Mouse (Mus musculus) lung, postnatal 0 days (tissue): ENCODE results near the gene Hivep3. TPM values are rescaled to one million over a fixed set of nuclear protein-coding genes. Genes with fewer than 3 reads are reported as not detected.
A peak's percentile ranks its signal among the peaks of the same experiment; 100 is the strongest.

ENCODE experiments used
- ATAC-seq: fragments of 200-750 bp; cut with Nextera tagmentation; 2 replicates; pipeline ENCODE4 v1.8.0; 2017; ENCODE audit warnings: moderate library complexity
- DNase-seq: peaks from one replicate; pipeline ENCODE4 v3.0.0-alpha.2; 2016; ENCODE audit warnings: low spot score
- H3K27ac ChIP-seq: fragments of 300-500 bp; sonication (generic); 2 replicates; pipeline ENCODE4 v1.5.1; 2014; ENCODE audit warnings: antibody characterized with exemption, mild to moderate bottlenecking, low read length, mixed read lengths
- H3K27me3 ChIP-seq: fragments of 300-500 bp; sonication (generic); replicated peaks from 2 replicates; pipeline ENCODE4 v1.6.1; 2014; ENCODE audit warnings: low read length, mixed read lengths; ENCODE audit not compliant: insufficient read depth
- H3K36me3 ChIP-seq: fragments of 300-500 bp; sonication (generic); 2 replicates; pipeline ENCODE4 v1.6.1; 2014; ENCODE audit warnings: low read length, mixed read lengths; ENCODE audit not compliant: insufficient read depth
- H3K4me1 ChIP-seq: fragments of 300-500 bp; sonication (generic); 2 replicates; pipeline ENCODE4 v1.6.1; 2014; ENCODE audit warnings: antibody characterized with exemption, low read depth, low read length, mixed read lengths; ENCODE audit not compliant: insufficient read depth
- H3K4me2 ChIP-seq: fragments of 300-500 bp; sonication (generic); replicated peaks from 2 replicates; pipeline ENCODE4 v1.6.1; 2014; ENCODE audit warnings: low read depth, mild to moderate bottlenecking, low read length, moderate library complexity, mixed read lengths
- H3K4me3 ChIP-seq: fragments of 300-500 bp; sonication (generic); 2 replicates; pipeline ENCODE4 v1.5.1; 2014; ENCODE audit warnings: low read depth, low read length
- H3K9ac ChIP-seq: fragments of 300-500 bp; sonication (generic); replicated peaks from 2 replicates; pipeline ENCODE4 v1.6.1; 2014; ENCODE audit warnings: low read depth, mild to moderate bottlenecking
- H3K9me3 ChIP-seq: fragments of 300-500 bp; sonication (generic); 2 replicates; pipeline ENCODE4 v1.6.1; 2016; ENCODE audit warnings: low read length, mixed read lengths
- CTCF ChIP-seq: IDR thresholded peaks from 2 replicates; pipeline ENCODE4 v1.5.1; 2016; ENCODE audit warnings: antibody characterized with exemption, mild to moderate bottlenecking
- EP300 ChIP-seq: IDR thresholded peaks from 2 replicates; pipeline ENCODE4 v1.6.1; 2016; ENCODE audit warnings: antibody characterized with exemption, mild to moderate bottlenecking, control low read depth
- WGBS: fragments of 180-500 bp; shearing (Covaris S2); extraction: QIAGEN DNeasy Blood & Tissue Kit; methylation state at CpG from one replicate; pipeline ENCODE4 v1.1.7; 2014; 5-methylcytosine and 5-hydroxymethylcytosine counted together
- polyA plus RNA-seq: library from polyadenylated mRNA; unstranded; fragments of >200 nt; fragmentation: Nextera tagmentation; extraction: Ambion mirVana; gene quantifications from 2 replicates; pipeline ENCODE4 v1.2.1, GENCODE M21; 2015

Gene Hivep3
- polyA plus RNA-seq, 1 experiment from 2014 or later: 30.7 TPM

GRCm38 (mm10) chr4:119947232-119948162, 213.9 kb downstream of the Hivep3 start:
- H3K27ac ChIP-seq: no peak overlapping the region
- no peaks in the 10 kb centered on the region for H3K27me3 ChIP-seq
- no peak overlapping the region for H3K4me3 ChIP-seq
- no peaks in the 10 kb centered on the region for H3K36me3 ChIP-seq
- ATAC-seq (peak; percentile 51), DNase-seq (peak; percentile 48)
- H3K9me3 ChIP-seq: no peaks in the 10 kb centered on the region
- peaks cover 5% of the 10 kb centered on the region; the same call in 1 of the 2 replicates for H3K4me1 ChIP-seq
- 49% methylated on average over 12 of the region's 12 CpGs for WGBS
- TF ChIP-seq CTCF (peak; percentile 32), EP300 (no peak)
- no peak overlapping the region for H3K9ac ChIP-seq
- H3K4me2 ChIP-seq: no peak overlapping the region

GRCm38 (mm10) chr4:119948406-119948805, 214.8 kb downstream of the Hivep3 start:
- Histone ChIP-seq H3K4me2 (no peak overlapping the region), H3K27me3 (no peaks in the 10 kb centered on the region), H3K9ac (no peak overlapping the region), H3K9me3 (no peaks in the 10 kb centered on the region), H3K27ac (peak overlapping the region; percentile 38; the same call in 1 of the 2 replicates), H3K4me3 (no peak overlapping the region), H3K36me3 (no peaks in the 10 kb centered on the region), H3K4me1 (peaks cover 8% of the 10 kb centered on the region; the same call in 1 of the 2 replicates)
- WGBS: 63% methylated on average over 6 of the region's 6 CpGs
- TF ChIP-seq CTCF: no peak
- ATAC-seq: no peak
- no peak for DNase-seq

- Histone ChIP-seq H3K36me3 (no peaks in the 10 kb centered on the region), H3K4me2 (no peak overlapping the region), H3K27me3 (no peaks in the 10 kb centered on the region), H3K9ac (no peak overlapping the region), H3K9me3 (no peaks in the 10 kb centered on the region), H3K4me1 (peaks cover 8% of the 10 kb centered on the region; the same call in 1 of the 2 replicates), H3K4me3 (no peak overlapping the region), H3K27ac (no peak overlapping the region)
- no peak for TF ChIP-seq EP300
- no peak for TF ChIP-seq CTCF
- DNase-seq (no peak), ATAC-seq (no peak)
- WGBS: 32% methylated on average over 12 of the region's 12 CpGs
Measured at GRCm38 (mm10) chr4:119948922-119949614, 215.5 kb downstream of the Hivep3 start.

- H3K4me2 ChIP-seq: no peak overlapping the region
- H3K9ac ChIP-seq: no peak overlapping the region
- no peak for ATAC-seq
- no peaks in the 10 kb centered on the region for H3K27me3 ChIP-seq
- no peaks in the 10 kb centered on the region for H3K9me3 ChIP-seq
- H3K36me3 ChIP-seq: no peaks in the 10 kb centered on the region
- 79% methylated on average over 5 of the region's 5 CpGs for WGBS
- TF ChIP-seq EP300 (no peak), CTCF (no peak)
- H3K27ac ChIP-seq: no peak overlapping the region
- H3K4me3 ChIP-seq: no peak overlapping the region
- no peak for DNase-seq
- peaks cover 8% of the 10 kb centered on the region; the same call in 1 of the 2 replicates for H3K4me1 ChIP-seq
Measured at GRCm38 (mm10) chr4:119950181-119950580, 216.6 kb downstream of the Hivep3 start.

GRCm38 (mm10) chr4:119951081-119951480, 217.5 kb downstream of the Hivep3 start:
- H3K4me1 ChIP-seq: peaks cover 8% of the 10 kb centered on the region; the same call in 1 of the 2 replicates
- no peak overlapping the region for H3K9ac ChIP-seq
- no peak for TF ChIP-seq EP300
- no peak for TF ChIP-seq CTCF
- no peaks in the 10 kb centered on the region for H3K9me3 ChIP-seq
- no peak for ATAC-seq
- H3K27me3 ChIP-seq: no peaks in the 10 kb centered on the region
- no peak overlapping the region for H3K4me2 ChIP-seq
- WGBS: 86% methylated on average over 1 of the region's 1 CpGs
- DNase-seq: no peak
- no peaks in the 10 kb centered on the region for H3K36me3 ChIP-seq
- H3K4me3 ChIP-seq: no peak overlapping the region
- H3K27ac ChIP-seq: no peak overlapping the region

- Histone ChIP-seq H3K36me3 (no peaks in the 10 kb centered on the region), H3K9me3 (no peaks in the 10 kb centered on the region), H3K4me2 (no peak overlapping the region), H3K27ac (no peak overlapping the region), H3K9ac (no peak overlapping the region), H3K4me1 (0 out of 2 replicates have a peak, but pooled peaks cover 3% of the 10 kb centered on the region), H3K4me3 (no peak overlapping the region), H3K27me3 (no peaks in the 10 kb centered on the region)
- ATAC-seq (no peak), DNase-seq (no peak)
- WGBS: 88% methylated on average over 7 of the region's 7 CpGs
- TF ChIP-seq CTCF (no peak), EP300 (no peak)
Measured at GRCm38 (mm10) chr4:119955008-119955407, 221.4 kb downstream of the Hivep3 start.
